Mouse (Mus musculus) kidney, adult 2 months (tissue): ENCODE results near the gene Myo1b.

Experiments
- CTCF ChIP-seq: fragments of 200-500 bp; conservative IDR thresholded peaks from 2 replicates; pipeline ENCODE4 v1.5.1; 2011; ENCODE audit warnings: low read depth, mild to moderate bottlenecking, control low read depth, low read length, moderate library complexity, mixed read lengths; ENCODE audit not compliant: insufficient read depth, insufficient read length
- POLR2A ChIP-seq: fragments of 200-500 bp; IDR thresholded peaks from one replicate; pipeline ENCODE4 v1.6.1; 2011; ENCODE audit warnings: low read depth, low read length, control low read depth

DNA sequence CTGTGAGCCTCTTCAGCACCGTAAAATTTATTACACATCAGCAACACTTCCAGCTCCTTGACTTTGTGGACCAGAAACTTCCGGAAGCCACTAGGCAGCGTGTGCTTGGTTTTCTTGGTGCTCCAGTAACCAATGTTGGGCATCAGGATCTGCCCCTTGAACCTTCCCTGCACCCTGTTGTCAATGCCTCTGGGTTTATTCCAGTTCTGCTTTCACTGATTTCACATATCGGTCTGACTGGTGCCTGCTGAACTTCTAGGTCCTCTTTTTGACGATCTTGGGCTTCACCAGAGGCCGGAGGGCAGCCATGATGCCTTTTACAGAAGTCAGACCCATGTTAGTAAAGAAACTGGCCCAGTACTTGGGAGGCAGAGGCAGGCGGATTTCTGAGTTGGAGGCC, 22.5 kb upstream of the Myo1b start:
- TF ChIP-seq CTCF = no peak
- TF ChIP-seq POLR2A = no peak
